Mouse (Mus musculus): ENCODE data around the gene Eno3. TPM values are rescaled to one million over a fixed set of nuclear protein-coding genes. Genes with fewer than 3 reads are reported as not detected.

Gene Eno3
- total and polyA plus RNA-seq, 3 experiments: 11.2 to 26.4 (median 23.0) TPM

DNA sequence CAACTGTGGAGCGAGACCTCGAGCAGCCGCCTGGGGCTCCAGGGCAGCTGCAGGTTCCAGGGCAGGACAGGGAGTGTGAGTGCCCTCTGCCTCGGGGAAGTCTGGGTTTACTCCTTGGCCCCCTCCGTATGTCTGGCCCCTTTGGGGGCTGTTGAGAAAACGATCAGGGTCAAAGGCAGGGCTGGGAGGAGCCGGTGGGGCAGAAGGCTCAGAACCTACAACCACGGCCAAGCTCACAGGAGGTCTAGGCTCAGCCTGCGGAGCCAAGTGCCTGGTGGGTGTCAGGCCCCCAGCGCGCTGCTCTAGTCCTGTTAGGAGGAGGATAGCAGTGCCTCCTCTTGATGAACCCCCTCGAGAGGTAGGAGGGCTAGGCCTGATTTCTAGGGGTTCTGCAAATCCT, 24.2 kb downstream of the Eno3 start:
- Histone ChIP-seq H3K4me2 (ENCODE audit: insufficient read depth, low read depth, poor library complexity, severe bottlenecking) (no peak overlapping the region), H3K9ac (ENCODE audit: insufficient read depth, low read depth) (no peak overlapping the region), H3K27ac (ENCODE audit: insufficient read depth, low read depth) (no peak overlapping the region), H3K4me1 (ENCODE audit: control insufficient read depth in 1 of 2, insufficient read depth in 2 of 2) (peaks cover 0 to 73% of the 10 kb centered on the region in 2 experiments), H3K36me3 (replicated peaks in 1 of 2; ENCODE audit: control insufficient read depth in 1 of 2, insufficient read depth in 1 of 2, low read length in 1 of 2) (peaks cover 52 to 93% of the 10 kb centered on the region in 2 experiments), H3K27me3 (replicated peaks) (no peaks in the 10 kb centered on the region), H3K79me2 (replicated peaks; ENCODE audit: control insufficient read depth, extremely low read depth, insufficient read depth, poor library complexity, severe bottlenecking) (no peaks in the 10 kb centered on the region), H3K9me3 (replicated peaks; ENCODE audit: low read length) (no peaks in the 10 kb centered on the region), H3K4me3 (replicated peaks in 1 of 3; ENCODE audit: low read depth in 2 of 3, low read length in 2 of 3, poor library complexity in 1 of 3) (no peak overlapping the region)
- in situ Hi-C loops (cut with MboI; ENCODE audit: low pct_ligation_motif_present, low pct_unique_long_range_greater_than_20kb, low sequenced_read_pairs) (no loop called here), dilution Hi-C loops (cut with MboI; ENCODE audit: extremely low pct_ligation_motif_present, extremely low pct_unique_long_range_greater_than_20kb, low sequenced_read_pairs) (no loop called here)
- TF ChIP-seq MAZ (IDR thresholded peaks at IDR 0.05; ENCODE audit: low read depth, low read length): no peak
- no peak for TF ChIP-seq SMC3 (IDR thresholded peaks at IDR 0.05; ENCODE audit: low read depth, low read length)
- no peak for DNase-seq (ENCODE audit: extremely low read depth)

DNA sequence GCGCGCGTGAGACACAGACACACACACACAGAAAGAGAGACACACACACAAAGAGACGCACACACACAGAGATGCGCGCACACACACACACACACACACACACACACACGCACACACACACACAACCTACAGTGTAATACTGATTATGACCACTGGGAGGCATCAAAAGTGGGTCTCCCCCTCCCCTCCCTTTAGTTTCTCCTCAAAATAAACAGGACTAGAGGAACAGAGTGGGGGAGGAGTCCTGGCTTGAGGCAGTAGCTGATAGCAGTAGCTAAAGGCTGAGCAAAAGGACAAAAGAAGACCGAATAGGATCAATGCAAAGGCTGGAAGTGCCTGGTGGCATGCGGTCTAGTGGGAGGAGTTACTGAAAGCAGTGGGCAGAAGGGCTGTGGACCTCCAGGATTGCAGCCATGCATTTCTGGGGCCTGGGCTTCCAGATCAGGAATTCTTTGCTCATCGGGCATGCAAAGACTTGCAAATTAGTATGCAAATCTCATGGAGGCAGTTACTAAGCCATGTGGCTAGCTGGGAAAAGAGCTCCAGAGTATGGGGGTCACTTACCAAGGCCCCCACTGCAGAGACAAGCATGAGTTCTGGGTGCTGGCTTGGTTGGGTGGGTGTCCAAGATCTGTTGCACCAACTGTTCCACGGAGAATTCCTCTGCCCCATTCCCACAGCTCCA, 25.0 kb downstream of the Eno3 start:
- in situ Hi-C loops (cut with MboI; ENCODE audit: low pct_ligation_motif_present, low pct_unique_long_range_greater_than_20kb, low sequenced_read_pairs) (no loop called here), dilution Hi-C loops (cut with MboI; ENCODE audit: extremely low pct_ligation_motif_present, extremely low pct_unique_long_range_greater_than_20kb, low sequenced_read_pairs) (no loop called here)
- H3K79me2 ChIP-seq (replicated peaks; ENCODE audit: control insufficient read depth, extremely low read depth, insufficient read depth, poor library complexity, severe bottlenecking): no peaks in the 10 kb centered on the region
- H3K27ac ChIP-seq (ENCODE audit: insufficient read depth, low read depth): no peak overlapping the region
- no peaks in the 10 kb centered on the region for H3K9me3 ChIP-seq (replicated peaks; ENCODE audit: low read length)
- H3K27me3 ChIP-seq (replicated peaks): no peaks in the 10 kb centered on the region
- DNase-seq (ENCODE audit: extremely low read depth): peak; percentile 55
- no peak overlapping the region for H3K4me3 ChIP-seq (replicated peaks in 1 of 3; ENCODE audit: low read depth in 2 of 3, low read length in 2 of 3, poor library complexity in 1 of 3)
- peaks cover 46 to 85% of the 10 kb centered on the region in 2 experiments for H3K36me3 ChIP-seq (replicated peaks in 1 of 2; ENCODE audit: control insufficient read depth in 1 of 2, insufficient read depth in 1 of 2, low read length in 1 of 2)
- peaks cover 0 to 81% of the 10 kb centered on the region in 2 experiments for H3K4me1 ChIP-seq (ENCODE audit: control insufficient read depth in 1 of 2, insufficient read depth in 2 of 2)
- no peak overlapping the region for H3K9ac ChIP-seq (ENCODE audit: insufficient read depth, low read depth)
- TF ChIP-seq MAZ (IDR thresholded peaks at IDR 0.05; ENCODE audit: low read depth, low read length): peak; percentile 63; the same call in 1 of the 2 replicates
- peak; percentile 52 to 73; a peak in 3 of 4 replicates for TF ChIP-seq CTCF (conservative IDR thresholded peaks at IDR 0.05 in 1 of 2, IDR thresholded peaks at IDR 0.05 in 1 of 2; ENCODE audit: low read depth in 2 of 2, low read length in 2 of 2)
- TF ChIP-seq MAX (IDR thresholded peaks at IDR 0.05; ENCODE audit: low read length): no peak
- TF ChIP-seq UBTF (IDR thresholded peaks at IDR 0.05; ENCODE audit: low read depth, low read length): no peak
- TF ChIP-seq IRF4 (IDR thresholded peaks at IDR 0.05; ENCODE audit: low read depth, low read length): no peak
- TF ChIP-seq RAD21 (IDR thresholded peaks at IDR 0.05; ENCODE audit: low read depth, low read length): peak; percentile 25
- TF ChIP-seq SMC3 (IDR thresholded peaks at IDR 0.05; ENCODE audit: low read depth, low read length): peak; percentile 73
- no peak overlapping the region for H3K4me2 ChIP-seq (ENCODE audit: insufficient read depth, low read depth, poor library complexity, severe bottlenecking)

DNA sequence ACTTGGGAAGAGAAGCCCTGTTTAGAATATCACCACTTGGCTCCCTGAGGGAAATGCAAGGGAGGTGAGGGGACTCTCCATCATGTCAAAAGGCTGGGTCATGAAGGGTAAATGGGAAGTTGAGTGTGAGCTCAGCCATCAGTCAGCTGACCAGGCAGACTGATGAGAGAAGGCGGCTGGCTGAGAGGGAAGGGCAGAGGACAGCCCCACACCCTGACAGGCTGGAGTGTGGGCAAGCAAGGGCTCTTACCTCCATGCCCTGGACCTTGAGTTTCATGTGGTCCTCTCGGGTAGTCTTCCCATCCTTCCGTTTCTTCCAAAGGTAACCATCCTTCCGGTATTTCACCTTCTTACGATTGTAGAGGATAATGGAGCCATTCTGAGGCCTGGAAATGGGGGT, 26.6 kb downstream of the Eno3 start:
- in situ Hi-C loops (cut with MboI; ENCODE audit: low pct_ligation_motif_present, low pct_unique_long_range_greater_than_20kb, low sequenced_read_pairs): no loop called here
- Histone ChIP-seq H3K4me2 (ENCODE audit: insufficient read depth, low read depth, poor library complexity, severe bottlenecking) (no peak overlapping the region), H3K27me3 (replicated peaks) (no peaks in the 10 kb centered on the region), H3K27ac (ENCODE audit: insufficient read depth, low read depth) (no peak overlapping the region), H3K9me3 (replicated peaks; ENCODE audit: low read length) (no peaks in the 10 kb centered on the region), H3K9ac (ENCODE audit: insufficient read depth, low read depth) (no peak overlapping the region), H3K36me3 (replicated peaks in 1 of 2; ENCODE audit: control insufficient read depth in 1 of 2, insufficient read depth in 1 of 2, low read length in 1 of 2) (peaks cover 39 to 71% of the 10 kb centered on the region in 2 experiments), H3K79me2 (replicated peaks; ENCODE audit: control insufficient read depth, extremely low read depth, insufficient read depth, poor library complexity, severe bottlenecking) (no peaks in the 10 kb centered on the region), H3K4me1 (ENCODE audit: control insufficient read depth in 1 of 2, insufficient read depth in 2 of 2) (peaks cover 0 to 90% of the 10 kb centered on the region in 2 experiments), H3K4me3 (replicated peaks in 1 of 3; ENCODE audit: low read depth in 2 of 3, low read length in 2 of 3, poor library complexity in 1 of 3) (no peak overlapping the region)
- dilution Hi-C loops (cut with MboI; ENCODE audit: extremely low pct_ligation_motif_present, extremely low pct_unique_long_range_greater_than_20kb, low sequenced_read_pairs): no loop called here
- TF ChIP-seq USF2 (conservative IDR thresholded peaks at IDR 0.05; ENCODE audit: low read depth, low read length): no peak
- no peak for DNase-seq (ENCODE audit: extremely low read depth)

All from CH12.LX (cell line).